Mouse (Mus musculus) large intestine, adult 2 months (tissue): ENCODE data around the gene Srsf6. TPM values are rescaled to one million over a fixed set of nuclear protein-coding genes. Genes with fewer than 3 reads are reported as not detected.

Experiments used
- DNase-seq: peaks from one replicate; pipeline ENCODE4 v3.0.0-alpha.2; 2012; ENCODE audit warnings: low read depth, low spot score
- WGBS: fragments of 180-500 bp; shearing (Covaris S2); methylation state at CpG from one replicate; pipeline ENCODE4 v1.1.7; 2018; 5-methylcytosine and 5-hydroxymethylcytosine counted together
- polyA plus RNA-seq: library from polyadenylated mRNA; depleted of rRNA; stranded (reverse); fragments of >200 nt; gene quantifications from 2 replicates; pipeline ENCODE4 v1.2.3, GENCODE M21; 2012

Srsf6 gene
- polyA plus RNA-seq, 1 experiment = 57.5 TPM

- WGBS = under 1% methylated on average over 103 of the region's 103 CpGs
- DNase-seq = no peak
Observed at GRCm38 (mm10) chr2:162931674-162932650, 634 bp downstream of the Srsf6 start.

GRCm38 (mm10) chr2:162932706-162933105 lies 1.4 kb downstream of the Srsf6 start:
- WGBS = 31% methylated on average over 4 of the region's 4 CpGs
- no peak for DNase-seq

- no peak for DNase-seq
- 83% methylated on average over 19 of the region's 19 CpGs for WGBS
Observed at GRCm38 (mm10) chr2:162934421-162934820, 3.1 kb downstream of the Srsf6 start.

GRCm38 (mm10) chr2:162935700-162936099 lies 4.4 kb downstream of the Srsf6 start:
- DNase-seq = no peak
- 88% methylated on average over 3 of the region's 3 CpGs for WGBS

GRCm38 (mm10) chr2:162939562-162939961 lies 8.2 kb downstream of the Srsf6 start:
- whole genome bisulfite sequencing = 29% methylated on average over 1 of the region's 1 CpGs
- no peak for DNase-seq

- under 1% methylated on average over 40 of the region's 40 CpGs for WGBS
- no peak for DNase-seq
Observed at GRCm38 (mm10) chr2:162943148-162943846, 12.0 kb downstream of the Srsf6 start, which contains the start of gene L3mbtl1. Gene L3mbtl1, plus strand, starts transcription at chr2:162943472.

- DNase-seq = no peak
- WGBS = 16% methylated on average over 11 of the region's 11 CpGs
Observed at GRCm38 (mm10) chr2:162943931-162944330, 12.6 kb downstream of the Srsf6 start.

- WGBS = 87% methylated on average over 5 of the region's 5 CpGs
- DNase-seq = no peak
Observed at GRCm38 (mm10) chr2:162946964-162947363, 15.6 kb downstream of the Srsf6 start.

- WGBS = 34% methylated on average over 15 of the region's 15 CpGs
- no peak for DNase-seq
Observed at GRCm38 (mm10) chr2:162947736-162948135, 16.4 kb downstream of the Srsf6 start.

- 61% methylated on average over 14 of the region's 14 CpGs for WGBS
- no peak for DNase-seq
Observed at GRCm38 (mm10) chr2:162948221-162948620, 16.9 kb downstream of the Srsf6 start.

GRCm38 (mm10) chr2:162950776-162951175 lies 19.4 kb downstream of the Srsf6 start:
- no peak for DNase-seq
- 92% methylated on average over 2 of the region's 2 CpGs for WGBS

GRCm38 (mm10) chr2:162956843-162957242 lies 25.5 kb downstream of the Srsf6 start:
- no peak for DNase-seq
- 90% methylated on average over 2 of the region's 2 CpGs for WGBS

GRCm38 (mm10) chr2:162961321-162961720 lies 30.0 kb downstream of the Srsf6 start:
- 48% methylated on average over 9 of the region's 10 CpGs for WGBS
- no peak for DNase-seq

GRCm38 (mm10) chr2:162966734-162967133 lies 35.4 kb downstream of the Srsf6 start:
- no peak for DNase-seq
- 74% methylated on average over 2 of the region's 2 CpGs for WGBS

- no peak for DNase-seq
- WGBS = 9% methylated on average over 5 of the region's 5 CpGs
Observed at GRCm38 (mm10) chr2:162968357-162968756, 37.0 kb downstream of the Srsf6 start.

- DNase-seq = no peak
- WGBS = 78% methylated on average over 3 of the region's 3 CpGs
Observed at GRCm38 (mm10) chr2:162969101-162969500, 37.8 kb downstream of the Srsf6 start.

- WGBS = 83% methylated on average over 6 of the region's 6 CpGs
- no peak for DNase-seq
Observed at GRCm38 (mm10) chr2:162970896-162971295, 39.6 kb downstream of the Srsf6 start.

- no peak for DNase-seq
- 14% methylated on average over 7 of the region's 7 CpGs for WGBS
Observed at GRCm38 (mm10) chr2:162972752-162973151, 41.4 kb downstream of the Srsf6 start.

- 54% methylated on average over 5 of the region's 5 CpGs for WGBS
- no peak for DNase-seq
Observed at GRCm38 (mm10) chr2:162973206-162973605, 41.9 kb downstream of the Srsf6 start.

- no peak for DNase-seq
- 40% methylated on average over 11 of the region's 11 CpGs for WGBS
Observed at GRCm38 (mm10) chr2:162973637-162974036, 42.3 kb downstream of the Srsf6 start.
